Mouse (Mus musculus) kidney, adult 2 months (tissue): Measurements from ENCODE around the gene Jmjd1c. TPM values are rescaled to one million over a fixed set of nuclear protein-coding genes. Genes with fewer than 3 reads are reported as not detected.

Source experiments
- DNase-seq: peaks from one replicate; pipeline ENCODE4 v3.0.0; 2021
- H3K27ac ChIP-seq: fragments of 200-500 bp; 2 replicates; pipeline ENCODE4 v1.5.1; 2012; ENCODE audit warnings: low read depth, low read length, control low read depth, inconsistent platforms; ENCODE audit not compliant: insufficient read depth
- H3K27me3 ChIP-seq: fragments of 200-500 bp; replicated peaks from 2 replicates; pipeline ENCODE4 v1.6.1; 2012; ENCODE audit warnings: mild to moderate bottlenecking, moderate library complexity, low read length, inconsistent platforms; ENCODE audit not compliant: control insufficient read depth, insufficient read depth
- H3K36me3 ChIP-seq: fragments of 200-500 bp; 2 replicates; pipeline ENCODE4 v1.6.1; 2012; ENCODE audit warnings: mild to moderate bottlenecking, moderate library complexity, low read length, inconsistent platforms; ENCODE audit not compliant: control insufficient read depth, insufficient read depth
- H3K4me1 ChIP-seq: fragments of 200-500 bp; 2 replicates; pipeline ENCODE4 v1.6.1; 2011; ENCODE audit warnings: low read length; ENCODE audit not compliant: control insufficient read depth, insufficient read depth
- H3K4me3 ChIP-seq: fragments of 200-500 bp; 2 replicates; pipeline ENCODE4 v1.5.1; 2011; ENCODE audit warnings: mild to moderate bottlenecking, low read depth, low read length, control low read depth; ENCODE audit not compliant: insufficient read depth
- CTCF ChIP-seq: fragments of 200-500 bp; conservative IDR thresholded peaks from 2 replicates; pipeline ENCODE4 v1.5.1; 2011; ENCODE audit warnings: low read depth, mild to moderate bottlenecking, control low read depth, low read length, moderate library complexity, mixed read lengths; ENCODE audit not compliant: insufficient read depth, insufficient read length
- POLR2A ChIP-seq: fragments of 200-500 bp; IDR thresholded peaks from one replicate; pipeline ENCODE4 v1.6.1; 2011; ENCODE audit warnings: low read depth, low read length, control low read depth
- WGBS: fragments of 180-500 bp; shearing (Covaris S2); methylation state at CpG from one replicate; pipeline ENCODE4 v1.1.7; 2018; 5-methylcytosine and 5-hydroxymethylcytosine counted together
- polyA plus RNA-seq: library from polyadenylated mRNA; depleted of rRNA; stranded (reverse); fragments of >200 nt; gene quantifications from 2 replicates; pipeline ENCODE4 v1.2.3, GENCODE M21; 2012

The Jmjd1c gene
- polyA plus RNA-seq, 1 experiment, result 9.4 TPM

- under 1% methylated on average over 52 of the region's 52 CpGs for whole genome bisulfite sequencing
- Histone ChIP-seq H3K27ac (peak within 1 kb of the TSS; percentile 91), H3K27me3 (no peaks in the 10 kb centered on the region), H3K4me1 (peaks cover 30% of the 10 kb centered on the region), H3K4me3 (peak within 1 kb of the TSS; percentile 71), H3K36me3 (no peaks in the 10 kb centered on the region)
- DNase-seq, result peak; percentile 97
- TF ChIP-seq POLR2A, result no peak
- no peak for TF ChIP-seq CTCF
These were observed 189.4 kb downstream of the Jmjd1c start, which contains the start of gene Nrbf2 for GRCm38 (mm10) chr10:67285176-67285814. Nrbf2 (minus strand) TSS chr10:67285305.

GRCm38 (mm10) chr10:67287877-67288276, 192.0 kb downstream of the Jmjd1c start:
- Histone ChIP-seq H3K4me3 (no peak overlapping the region), H3K27me3 (no peaks in the 10 kb centered on the region), H3K36me3 (no peaks in the 10 kb centered on the region), H3K27ac (peak overlapping the region; percentile 39), H3K4me1 (peaks cover 17% of the 10 kb centered on the region)
- 23% methylated on average over 3 of the region's 3 CpGs for WGBS
- peak; percentile 97 for DNase-seq
- TF ChIP-seq POLR2A (no peak), CTCF (no peak)

- WGBS, result 70% methylated on average over 4 of the region's 4 CpGs
- H3K27ac ChIP-seq, result no peak overlapping the region
- no peaks in the 10 kb centered on the region for H3K36me3 ChIP-seq
- TF ChIP-seq CTCF (no peak), POLR2A (no peak)
- H3K4me3 ChIP-seq, result no peak overlapping the region
- peaks cover 6% of the 10 kb centered on the region; the same call in 1 of the 2 replicates for H3K4me1 ChIP-seq
- no peak for DNase-seq
- H3K27me3 ChIP-seq, result no peaks in the 10 kb centered on the region
These were observed 194.7 kb downstream of the Jmjd1c start for GRCm38 (mm10) chr10:67290622-67291021.

GRCm38 (mm10) chr10:67291087-67291486, 195.2 kb downstream of the Jmjd1c start:
- Histone ChIP-seq H3K27me3 (no peaks in the 10 kb centered on the region), H3K4me3 (no peak overlapping the region), H3K4me1 (peaks cover 6% of the 10 kb centered on the region; the same call in 1 of the 2 replicates), H3K36me3 (no peaks in the 10 kb centered on the region), H3K27ac (no peak overlapping the region)
- WGBS, result 29% methylated on average over 8 of the region's 8 CpGs
- TF ChIP-seq CTCF (no peak), POLR2A (no peak)
- no peak for DNase-seq

- no peak overlapping the region for H3K27ac ChIP-seq
- no peak for DNase-seq
- H3K4me3 ChIP-seq, result no peak overlapping the region
- H3K4me1 ChIP-seq, result no peaks in the 10 kb centered on the region; the same call in 1 of the 2 replicates
- H3K27me3 ChIP-seq, result no peaks in the 10 kb centered on the region
- no peaks in the 10 kb centered on the region for H3K36me3 ChIP-seq
- 85% methylated on average over 5 of the region's 5 CpGs for WGBS
- TF ChIP-seq POLR2A (no peak), CTCF (no peak)
These were observed 199.4 kb downstream of the Jmjd1c start for GRCm38 (mm10) chr10:67295331-67295730.

- Histone ChIP-seq H3K27me3 (no peaks in the 10 kb centered on the region), H3K36me3 (no peaks in the 10 kb centered on the region), H3K4me1 (no peaks in the 10 kb centered on the region; the same call in 1 of the 2 replicates), H3K4me3 (no peak overlapping the region), H3K27ac (no peak overlapping the region)
- TF ChIP-seq CTCF, result no peak
- TF ChIP-seq POLR2A, result no peak
- no peak for DNase-seq
- WGBS, result 79% methylated on average over 7 of the region's 7 CpGs
These were observed 200.1 kb downstream of the Jmjd1c start for GRCm38 (mm10) chr10:67295938-67296466.

GRCm38 (mm10) chr10:67296482-67297152, 200.7 kb downstream of the Jmjd1c start:
- TF ChIP-seq POLR2A (no peak), CTCF (no peak)
- H3K27ac ChIP-seq, result no peak overlapping the region
- H3K36me3 ChIP-seq, result no peaks in the 10 kb centered on the region
- H3K4me1 ChIP-seq, result no peaks in the 10 kb centered on the region; the same call in 1 of the 2 replicates
- WGBS, result 78% methylated on average over 8 of the region's 8 CpGs
- no peak for DNase-seq
- no peaks in the 10 kb centered on the region for H3K27me3 ChIP-seq
- no peak overlapping the region for H3K4me3 ChIP-seq
